Mouse (Mus musculus): ENCODE results near the gene Pcnx2. TPM values are rescaled to one million over a fixed set of nuclear protein-coding genes. Genes with fewer than 3 reads are reported as not detected.

Pcnx2 gene
- polyA plus RNA-seq, 2 experiments from 2014 or later: 0.42 TPM; not detected in 1

GRCm38 (mm10) chr8:125704434-125704833 lies 193.7 kb downstream of the Pcnx2 start:
- no peak for ATAC-seq

GRCm38 (mm10) chr8:125702868-125703473 lies 195.1 kb downstream of the Pcnx2 start:
- ATAC-seq: no peak

Other genes with a start within 250 kb of the Pcnx2 start
- under 1 TPM; 0.17 to 0.46 TPM for gene Map10, start 228.5 kb downstream of the Pcnx2 start, polyA plus RNA-seq (2017; shearing (Covaris generic))
- 10 to 100 TPM; 31.1 to 34.3 TPM for gene Ntpcr, start 168.4 kb downstream of the Pcnx2 start, polyA plus RNA-seq (2017; shearing (Covaris generic))
- not detected for gene Map3k21, start 12.1 kb upstream of the Pcnx2 start, polyA plus RNA-seq (2017; shearing (Covaris generic))
- gene Kcnk1, start 96.9 kb upstream of the Pcnx2 start, polyA plus RNA-seq (2017; shearing (Covaris generic)): not detected